Mouse (Mus musculus) heart, adult 9 months (tissue): Measurements from ENCODE around the gene Clint1.
A peak's percentile ranks its signal among the peaks of the same experiment; 100 is the strongest.
"Not testable (repeated sequence)": the region's sequence is repeated elsewhere in the genome, so short reads cannot be mapped to it uniquely, and the experiment has no call there.

ENCODE experiments used
- DNase-seq, 2 experiments: peaks; one replicate each; pipeline ENCODE4 v3.0.0; 2022; ENCODE audit warnings: low spot score in 2 of 2

Clint1 gene

DNA sequence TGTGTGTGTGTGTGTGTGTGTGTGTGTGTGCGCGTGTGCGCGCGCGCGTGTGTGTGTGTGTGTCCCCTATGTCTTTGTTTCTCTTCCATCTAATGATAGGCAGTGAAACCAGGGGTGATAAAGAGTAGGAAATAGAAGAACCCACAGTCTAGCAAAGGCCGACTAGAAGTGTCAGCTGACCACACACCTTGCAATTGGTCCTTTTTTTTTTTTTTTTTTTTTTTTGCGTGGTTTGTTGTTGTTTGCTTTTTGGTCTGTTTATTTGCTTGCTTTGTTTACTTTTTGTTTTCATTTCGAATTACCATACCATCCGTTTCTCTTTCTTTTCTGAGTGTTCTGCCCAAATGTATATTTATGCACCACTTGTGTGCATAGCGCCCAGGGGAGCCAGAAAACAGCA is 3.6 kb upstream of the Clint1 start:
- no peak for DNase-seq

DNA sequence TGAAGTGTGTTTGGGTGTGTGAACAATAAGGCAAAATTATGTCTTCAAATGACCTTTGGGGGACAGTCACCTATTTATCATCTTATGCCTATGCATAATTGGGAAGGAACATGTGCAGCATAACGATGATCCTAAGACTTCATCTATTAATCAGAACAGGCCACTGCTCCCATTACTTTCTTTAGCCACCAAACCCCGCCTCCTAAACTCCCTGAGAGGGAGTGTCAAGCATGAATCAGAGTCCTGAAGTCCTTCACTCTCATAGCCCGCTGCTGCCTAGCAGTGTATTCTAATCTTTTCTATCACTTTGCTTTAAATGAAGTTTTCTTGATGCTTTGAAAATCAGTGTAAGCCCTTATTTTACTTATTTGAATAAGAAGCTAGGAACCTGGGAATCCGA is 2.6 kb upstream of the Clint1 start:
- DNase-seq: no peak

DNA sequence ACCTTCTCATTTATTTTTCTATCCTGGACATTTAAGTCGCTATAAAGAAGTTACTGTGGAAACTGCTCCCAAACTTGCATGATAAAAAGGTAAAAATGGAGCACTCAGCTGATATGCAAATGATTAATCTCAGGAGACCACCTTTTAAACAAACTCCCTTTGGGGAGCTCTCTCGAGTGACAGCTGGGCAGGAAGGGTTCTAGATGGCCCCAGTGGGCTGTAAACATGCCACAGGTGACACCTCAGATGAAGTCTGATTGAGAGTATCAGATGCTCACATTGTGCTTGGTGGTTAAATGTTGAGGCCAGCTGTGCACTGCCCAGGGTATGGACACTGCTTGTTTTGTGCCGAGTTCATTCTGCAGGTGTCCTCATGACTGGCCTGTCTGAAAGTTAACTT is 2.0 kb upstream of the Clint1 start:
- DNase-seq: no peak

DNA sequence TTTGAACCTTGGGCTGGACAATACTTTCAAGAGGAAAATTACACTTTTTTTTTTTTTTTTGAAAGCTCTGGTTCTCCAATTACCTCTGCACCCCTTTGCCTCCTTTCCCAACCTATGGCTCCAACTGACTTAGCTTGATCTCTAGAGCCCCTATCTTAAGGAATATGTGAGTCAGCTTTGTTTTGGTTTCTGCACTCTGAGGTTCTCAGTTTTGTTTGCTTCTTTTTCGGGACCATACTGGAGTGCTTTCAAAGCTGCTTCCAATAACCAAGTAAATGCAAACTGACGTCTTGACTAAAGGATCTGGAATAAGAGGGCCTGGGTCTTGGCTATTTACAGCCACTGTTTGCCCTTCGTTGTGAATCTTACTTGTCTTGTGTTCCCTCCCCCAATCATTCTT is 1.5 kb upstream of the Clint1 start:
- no peak for DNase-seq

DNA sequence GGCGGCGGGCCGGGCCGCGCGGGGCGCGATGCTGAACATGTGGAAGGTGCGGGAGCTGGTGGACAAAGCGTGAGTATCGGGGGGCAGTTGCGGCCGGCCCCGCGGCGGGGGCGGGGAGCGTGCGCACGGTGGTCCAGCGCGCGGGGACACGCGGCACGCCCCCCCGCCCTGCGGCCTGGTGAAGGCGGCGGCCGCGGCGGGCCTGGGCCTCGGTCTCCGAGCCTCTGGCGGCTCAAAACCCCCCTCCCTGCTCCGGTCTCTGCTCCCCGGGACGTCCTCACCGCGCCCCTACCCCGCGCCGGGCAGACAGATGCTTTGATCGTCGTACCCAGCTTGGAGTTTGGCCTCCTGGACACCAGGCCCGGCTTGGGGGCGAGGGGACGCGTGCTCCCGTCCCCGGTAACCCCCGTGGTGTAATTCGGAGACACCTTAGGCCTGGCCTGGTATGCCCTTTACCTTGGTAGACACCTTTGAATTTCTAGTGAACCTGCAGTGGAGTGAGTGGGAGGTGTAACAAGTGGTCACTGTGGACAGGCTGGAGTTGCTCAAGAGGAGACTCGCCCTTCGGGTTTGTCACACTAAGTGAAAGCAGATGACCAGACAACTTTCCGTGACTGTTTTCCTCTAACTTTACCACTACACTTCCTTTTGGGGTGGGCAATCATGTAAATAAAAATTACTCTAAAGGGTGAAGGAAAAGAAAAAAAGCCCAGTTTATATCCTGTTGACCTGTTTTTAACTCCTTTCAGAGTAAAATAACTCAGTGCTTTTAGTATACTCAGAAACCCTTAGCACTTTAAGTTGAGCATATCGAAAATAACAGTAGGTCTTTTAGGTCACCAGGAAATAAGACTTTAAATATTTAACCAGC is 508 bp downstream of the Clint1 start:
- peak; percentile 34 for DNase-seq

DNA sequence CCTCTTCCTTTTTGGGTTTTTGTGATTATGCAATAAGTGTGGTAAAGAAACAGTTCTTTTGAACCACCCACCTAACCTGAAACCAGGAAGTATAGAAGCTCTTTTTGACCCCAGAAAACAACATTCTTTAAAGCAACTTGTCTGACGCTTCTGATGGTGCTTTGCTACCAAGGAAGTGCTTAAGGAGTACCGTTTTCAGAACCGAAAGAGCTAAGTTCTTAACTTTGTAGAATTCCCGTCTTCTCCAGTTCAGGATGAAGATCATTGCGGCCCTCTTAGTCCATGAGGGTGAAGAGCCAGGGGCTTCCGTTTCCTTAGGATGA is 1.1 kb downstream of the Clint1 start:
- DNase-seq: no peak

DNA sequence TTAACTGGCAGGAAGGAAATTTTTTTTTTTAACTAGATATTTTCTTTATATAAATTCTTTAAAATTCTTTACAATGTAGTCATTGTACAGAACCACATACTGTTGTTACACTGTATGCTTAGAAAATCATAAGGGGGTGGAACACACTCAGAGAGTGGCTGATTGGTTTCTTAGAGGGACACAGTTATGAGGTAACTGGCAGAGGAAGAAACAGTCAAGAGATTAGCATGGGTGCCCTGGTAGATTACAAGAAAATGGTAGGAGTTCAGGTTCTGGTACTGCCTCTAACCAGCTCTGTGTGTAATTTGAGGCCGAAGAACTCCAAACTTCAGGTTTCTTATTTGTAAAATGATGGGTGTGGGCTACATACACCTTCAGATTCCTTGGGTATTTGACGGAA is 2.1 kb downstream of the Clint1 start:
- DNase-seq: no peak

DNA sequence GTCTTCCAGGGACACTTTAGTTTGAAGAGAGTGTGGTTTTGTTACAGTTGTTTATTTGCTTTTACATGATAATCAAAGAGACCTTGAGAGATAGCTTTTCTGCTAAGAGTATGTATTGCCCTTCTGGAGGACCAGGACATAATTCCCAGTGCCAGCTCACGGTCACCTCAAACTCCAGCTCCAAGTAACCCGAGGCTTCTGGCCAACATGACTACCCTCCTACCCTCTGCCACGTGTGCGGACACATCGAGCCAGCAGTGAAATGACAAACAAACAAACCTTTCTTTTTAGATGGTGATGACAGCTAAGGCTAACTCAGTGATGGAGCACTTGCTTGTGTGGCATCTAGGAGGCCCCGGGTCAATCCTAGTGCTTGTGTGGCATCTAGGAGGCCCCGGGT is 2.5 kb downstream of the Clint1 start:
- DNase-seq: no peak

DNA sequence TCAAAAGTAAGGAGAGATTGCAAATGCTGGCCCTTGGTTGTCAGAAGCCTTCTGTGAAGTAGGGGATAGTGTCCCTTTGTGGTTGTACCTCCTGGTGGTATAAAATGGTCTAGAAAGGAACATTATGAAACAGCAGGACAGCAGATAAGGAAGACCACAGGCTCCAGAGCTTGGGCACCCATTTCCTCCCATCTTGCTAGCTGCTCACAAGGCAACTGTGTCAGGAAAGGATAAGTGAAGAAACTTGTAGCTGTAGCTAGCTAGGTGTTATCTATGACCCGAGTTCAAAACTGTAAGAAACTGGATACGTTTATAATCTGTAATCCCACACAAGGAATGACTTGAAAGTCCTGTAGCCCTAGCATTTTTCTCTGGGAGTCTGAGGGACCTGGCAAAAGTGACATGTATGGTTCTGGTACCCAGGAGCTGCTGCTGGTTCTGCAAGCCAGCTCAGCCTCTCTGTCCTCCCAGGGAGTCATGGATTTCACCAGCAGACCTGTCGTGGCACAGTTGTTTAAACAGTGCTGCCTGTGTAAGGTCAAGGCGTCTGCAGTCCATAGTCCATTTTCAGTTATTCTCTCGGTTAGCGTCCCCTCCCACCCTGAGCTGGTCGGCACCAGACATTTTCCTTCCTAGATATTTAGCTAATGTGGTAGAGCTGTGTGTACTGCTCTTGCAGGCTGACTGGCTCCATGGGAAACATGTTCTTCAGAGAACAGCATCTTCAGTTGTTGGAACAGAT is 3.7 kb downstream of the Clint1 start:
- no peak for DNase-seq

DNA sequence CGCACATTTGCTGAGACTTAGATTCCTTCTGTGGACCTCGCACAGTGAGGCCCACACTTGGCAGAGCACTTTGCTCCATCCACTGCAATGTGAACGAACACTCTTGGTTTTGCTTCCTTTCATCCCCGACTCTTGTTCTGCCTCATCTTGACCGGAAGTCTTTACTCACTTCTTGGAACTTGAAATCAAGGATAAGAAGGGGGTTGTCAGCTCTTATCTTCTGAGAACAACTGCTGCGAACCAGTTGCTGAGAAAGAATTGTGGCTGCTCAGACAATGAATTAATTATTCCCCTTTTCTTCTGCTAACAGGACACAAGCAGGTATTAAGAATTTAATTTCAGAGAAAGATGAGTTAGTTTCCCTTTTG is 4.3 kb downstream of the Clint1 start:
- DNase-seq: no peak

DNA sequence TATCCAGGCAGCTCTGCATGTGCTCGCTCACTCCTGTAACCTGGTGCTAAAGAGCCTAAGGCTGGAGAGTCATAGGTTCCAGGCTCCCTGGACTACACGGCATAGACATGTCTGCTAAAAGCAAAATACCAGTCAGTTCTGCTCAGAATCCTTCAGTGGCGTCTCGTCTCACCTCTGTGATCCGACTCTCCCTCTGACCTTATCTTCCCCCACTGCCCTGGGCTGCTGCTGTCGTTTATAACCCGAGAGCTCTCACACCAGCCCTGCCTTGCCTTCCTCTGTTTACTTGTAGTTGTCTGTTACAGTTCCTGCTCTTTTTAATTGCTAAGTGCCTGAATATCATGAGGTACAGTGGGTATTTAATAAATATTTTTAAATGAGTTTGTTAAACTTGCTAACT is 9.5 kb downstream of the Clint1 start:
- DNase-seq: no peak

DNA sequence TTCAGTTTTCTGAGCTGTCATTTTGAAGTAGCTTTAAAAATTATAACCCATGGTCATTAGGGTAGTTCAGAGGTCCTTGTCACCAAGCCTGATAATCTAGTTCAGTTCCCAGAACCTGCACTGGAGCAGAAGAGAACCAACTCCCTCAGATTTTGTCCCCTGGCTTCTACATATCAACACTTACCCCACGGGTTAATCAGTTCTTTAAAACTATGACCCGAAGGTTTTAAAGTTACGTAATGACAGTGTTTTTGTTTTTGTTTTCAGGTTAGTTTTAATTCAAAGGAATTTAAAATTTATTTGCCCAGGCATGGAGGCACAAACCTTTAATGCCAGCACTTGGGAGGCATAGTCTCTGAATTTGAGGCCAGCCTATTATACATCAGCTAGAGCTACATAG is 12.6 kb downstream of the Clint1 start:
- no peak for DNase-seq

DNA sequence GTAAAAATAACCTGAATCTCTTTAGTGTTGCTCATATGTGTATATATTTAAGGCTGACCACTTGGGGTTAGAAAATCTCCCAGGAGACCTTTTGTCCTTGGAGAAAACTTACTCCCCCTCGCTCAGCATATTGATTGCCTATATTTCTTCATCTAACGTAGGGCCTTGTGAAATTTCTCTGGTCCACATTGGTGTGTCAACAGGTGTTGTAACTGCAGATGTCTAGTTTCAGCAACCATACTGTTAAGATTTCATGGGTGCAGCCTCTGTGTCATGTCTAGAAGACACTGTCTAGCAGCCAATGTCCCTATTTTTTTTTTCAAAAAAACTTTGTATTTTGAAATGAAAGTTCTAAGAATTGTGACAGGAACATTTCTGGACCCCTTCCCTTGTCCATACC is 14.0 kb downstream of the Clint1 start:
- no peak for DNase-seq

DNA sequence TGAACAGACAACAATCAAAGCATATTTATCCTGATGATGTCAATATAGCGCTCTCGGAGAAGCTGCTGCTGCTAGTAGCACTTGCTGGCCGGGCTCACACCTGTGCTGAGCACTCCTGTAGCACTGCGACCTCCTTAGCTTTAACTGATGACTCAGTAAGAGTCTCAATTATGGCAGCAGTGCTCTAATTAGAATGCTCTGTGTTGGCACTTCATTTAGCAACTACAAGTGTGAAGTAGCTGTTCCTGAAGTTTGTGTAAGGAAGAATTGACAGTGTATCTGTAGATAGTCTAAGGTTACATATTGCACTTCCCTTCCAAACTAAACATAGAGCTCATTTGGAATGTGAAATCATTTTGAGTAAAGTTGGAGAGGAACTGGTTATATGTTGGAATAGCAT is 14.7 kb downstream of the Clint1 start:
- no peak for DNase-seq

DNA sequence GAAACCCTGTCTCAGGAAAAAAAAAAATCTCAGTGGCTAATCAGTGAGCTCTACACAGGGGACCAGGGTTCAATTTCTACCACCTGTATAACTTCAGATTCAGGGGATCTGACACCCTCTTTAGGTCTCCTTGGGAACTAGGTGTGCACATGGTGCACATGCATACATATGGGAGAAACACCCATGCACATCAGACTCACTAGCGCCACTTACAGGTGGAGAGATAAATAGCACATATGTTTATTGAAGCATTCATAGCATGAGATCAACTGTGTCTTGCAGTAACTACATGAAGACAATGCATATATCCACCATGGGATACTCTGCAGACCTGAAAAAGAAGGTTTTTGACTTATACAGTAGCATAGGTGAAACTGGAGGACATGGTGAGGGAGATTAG is 21.8 kb downstream of the Clint1 start:
- no peak for DNase-seq

DNA sequence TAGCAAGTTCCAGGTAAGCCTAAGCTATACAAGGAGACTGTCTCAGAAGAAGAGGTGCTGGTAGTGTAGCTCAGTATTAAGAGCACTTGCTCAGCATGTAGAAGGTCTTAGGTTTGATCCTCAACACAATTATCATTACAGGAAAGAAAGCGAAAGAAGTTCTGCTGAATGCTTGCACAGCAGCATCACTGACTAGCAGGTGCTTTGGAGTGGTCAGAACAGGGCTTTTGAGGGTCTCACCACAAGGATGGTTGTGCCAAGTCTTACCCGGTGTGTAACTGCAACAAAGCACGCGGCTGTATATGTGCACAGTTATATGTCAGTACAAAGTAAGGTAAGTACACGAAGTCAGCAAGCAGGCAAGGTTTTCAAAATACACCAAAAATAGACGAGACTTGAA is 22.4 kb downstream of the Clint1 start:
- no peak for DNase-seq

DNA sequence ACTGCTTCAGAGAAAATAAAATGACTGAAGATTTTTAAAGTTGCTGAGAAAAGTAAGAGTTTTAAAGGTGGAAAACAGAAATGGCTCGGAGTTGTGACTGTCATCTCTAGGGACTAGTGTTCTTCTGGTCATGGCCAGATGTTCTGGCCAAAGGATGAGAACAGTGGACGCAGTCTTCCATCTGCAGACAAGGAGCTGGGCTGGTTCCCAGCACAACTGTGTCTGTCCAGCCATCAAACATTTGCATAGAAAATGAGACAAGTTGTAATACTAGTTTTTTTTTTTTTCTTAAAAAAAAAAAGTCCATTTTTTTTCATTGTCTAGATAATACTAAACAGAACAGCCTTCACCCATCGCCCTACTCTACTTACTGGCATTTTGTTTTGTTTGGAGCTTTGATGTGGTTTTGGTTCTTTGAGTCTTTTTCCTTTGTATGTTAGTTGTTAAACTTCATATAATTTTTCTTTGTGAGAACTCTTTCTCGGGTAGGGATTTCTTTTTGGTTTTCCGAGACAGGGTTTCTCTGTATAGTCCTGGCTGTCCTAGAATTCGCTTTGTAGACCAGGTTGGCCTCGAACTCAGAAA is 23.6 kb downstream of the Clint1 start:
- peak; percentile 31 to 48 for DNase-seq

DNA sequence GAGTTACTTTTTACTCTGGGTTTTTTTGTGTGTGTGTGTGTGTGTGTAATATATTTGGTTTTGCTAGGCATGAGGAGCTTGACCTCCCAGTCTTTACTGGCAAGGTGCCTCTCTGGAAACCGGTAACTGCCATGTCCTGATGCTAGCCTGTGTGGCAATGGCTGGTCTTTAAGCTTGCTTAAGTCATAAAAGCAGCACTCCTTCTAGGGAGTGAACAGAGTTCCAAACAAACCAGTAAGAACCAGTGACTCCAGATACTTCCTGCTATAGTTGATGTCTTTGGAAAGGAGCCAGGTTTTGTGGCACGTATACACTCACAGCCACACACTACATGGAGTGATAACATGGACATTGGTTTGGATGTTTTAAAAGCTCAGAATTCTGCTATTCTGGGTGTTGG is 24.2 kb downstream of the Clint1 start:
- DNase-seq: no peak

DNA sequence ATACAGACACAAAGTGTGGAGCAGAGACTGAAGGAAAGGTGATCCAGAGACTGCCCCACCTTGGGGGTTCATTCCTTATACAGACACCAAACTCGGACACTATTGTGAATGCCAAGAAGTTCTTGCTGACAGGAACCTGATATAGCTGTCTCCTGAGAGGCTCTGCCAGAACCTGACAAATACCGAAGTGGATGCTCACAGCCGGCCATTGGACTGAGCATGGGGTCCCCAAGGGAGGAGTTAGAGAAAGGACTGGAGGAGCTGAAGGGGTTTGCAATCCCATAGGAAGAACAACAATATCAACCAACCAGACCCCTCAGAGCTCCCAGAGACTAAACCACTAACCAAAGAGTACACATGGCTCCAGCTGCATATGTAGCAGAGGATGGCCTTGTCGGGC is 27.5 kb downstream of the Clint1 start:
- DNase-seq: not testable (repeated sequence)

DNA sequence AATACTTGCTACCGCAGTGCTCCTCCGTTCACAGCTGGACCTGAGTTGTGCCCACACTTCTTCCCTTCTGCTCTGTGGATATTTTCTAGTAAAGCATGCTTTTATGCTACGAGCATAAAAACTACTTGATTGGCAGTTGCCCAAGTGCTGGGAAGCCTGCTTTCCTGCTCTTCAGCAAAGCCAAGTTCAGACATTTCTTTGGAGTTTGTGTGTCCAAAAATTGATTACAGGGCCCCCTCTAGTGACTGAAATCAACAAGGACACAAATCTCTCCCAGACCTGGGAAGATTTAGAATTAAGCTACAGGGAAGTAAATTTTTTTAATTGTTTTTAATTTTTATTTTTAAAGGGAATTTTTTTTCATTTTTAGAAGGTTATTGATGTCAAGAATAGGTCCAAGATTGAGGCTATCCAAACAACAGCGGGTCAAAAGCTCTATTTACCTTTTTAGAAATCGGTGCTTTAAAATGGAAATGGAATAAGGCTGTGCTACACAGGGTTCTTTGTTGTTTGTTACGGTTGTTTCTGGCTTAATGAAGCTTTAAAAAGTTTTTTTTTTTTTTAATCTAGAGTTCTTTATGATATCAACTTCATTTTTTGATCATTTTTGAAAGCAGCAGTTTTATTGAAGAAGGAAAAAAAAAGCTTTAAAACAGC is 29.3 kb downstream of the Clint1 start:
- DNase-seq: peak; percentile 56 to 61

DNA sequence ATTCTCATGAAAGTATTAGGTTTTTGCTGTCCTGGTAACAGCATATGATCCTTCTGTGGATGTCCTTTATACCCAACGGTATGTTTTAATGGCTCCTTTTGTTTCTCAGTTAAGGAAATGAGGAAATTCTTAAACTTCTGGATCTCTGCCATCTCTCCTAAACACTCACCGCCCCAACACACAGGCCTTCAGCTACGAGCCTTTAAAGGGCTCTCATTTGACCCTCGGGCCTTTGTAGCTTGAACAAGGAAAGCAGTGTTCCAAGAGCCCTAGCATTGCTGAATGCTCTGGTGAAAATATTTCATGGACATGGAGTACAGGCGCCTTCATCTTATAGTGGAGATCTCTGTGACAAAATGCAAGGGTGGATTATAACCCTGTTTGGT is 29.8 kb downstream of the Clint1 start:
- DNase-seq: no peak

DNA sequence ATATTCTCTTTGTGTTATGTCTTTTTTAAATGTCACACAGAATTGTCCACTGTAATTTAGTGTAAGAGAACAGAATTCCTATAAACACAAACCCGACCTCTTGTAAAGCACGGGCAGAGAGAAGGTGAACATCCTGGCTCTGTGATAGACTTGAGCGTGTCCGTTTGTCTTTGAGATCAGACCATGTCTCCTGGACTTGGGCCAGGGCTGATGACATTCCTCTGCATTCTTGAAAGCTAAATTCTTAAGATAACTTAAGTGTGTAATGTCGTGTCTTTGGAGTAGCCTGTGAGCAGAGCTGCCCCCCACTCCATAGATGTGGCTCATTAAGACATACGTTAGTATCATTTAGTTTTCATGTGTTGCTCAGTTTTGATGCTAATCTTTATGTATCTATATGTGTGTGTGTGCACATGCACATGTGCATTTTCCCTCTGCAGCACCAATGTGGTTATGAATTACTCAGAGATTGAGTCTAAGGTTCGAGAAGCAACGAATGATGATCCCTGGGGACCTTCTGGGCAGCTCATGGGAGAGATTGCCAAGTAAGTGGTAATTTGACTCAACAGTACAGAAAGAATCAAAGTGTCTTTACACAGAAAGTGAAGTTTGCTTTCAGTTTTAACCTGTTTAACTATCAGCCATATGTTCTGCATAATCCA is 31.6 kb downstream of the Clint1 start:
- DNase-seq: no peak
